Mouse (Mus musculus) ES-Bruce4 (cell line): ENCODE data around the gene Atp4b.

ENCODE experiments used
- CTCF ChIP-seq: IDR thresholded peaks from one replicate; pipeline ENCODE4 v1.8.1; 2011; ENCODE audit warnings: low read depth, low read length
- EP300 ChIP-seq: IDR thresholded peaks from 2 replicates; pipeline ENCODE4 v1.6.1; 2011; ENCODE audit warnings: low read depth, low read length; ENCODE audit not compliant: insufficient read depth

DNA sequence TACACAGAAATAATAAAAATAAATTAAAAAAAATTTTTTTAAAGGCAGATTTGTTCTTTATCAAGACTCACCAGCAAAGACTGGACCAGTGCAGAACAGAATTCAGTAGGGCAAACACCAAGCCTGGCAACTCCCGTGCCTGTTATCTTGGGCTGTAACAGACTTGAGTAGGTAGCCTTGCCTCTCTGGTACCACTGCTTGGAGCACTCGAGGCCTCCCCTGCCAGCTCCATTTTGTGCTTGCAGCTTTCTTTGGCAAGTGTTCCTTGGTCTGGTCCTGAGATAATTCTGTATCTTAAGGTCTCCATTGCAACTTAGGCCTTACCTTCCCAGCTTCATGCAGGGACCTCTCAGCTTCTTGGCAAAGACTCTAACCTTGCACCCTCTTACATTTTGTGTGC is 54.3 kb downstream of the Atp4b start:
- no peak for TF ChIP-seq CTCF
- TF ChIP-seq EP300, result no peak
